Mouse (Mus musculus) kidney, embryonic 16.5 days (tissue): Measurements from ENCODE around the gene Slit3. TPM values are rescaled to one million over a fixed set of nuclear protein-coding genes. Genes with fewer than 3 reads are reported as not detected.

Experiments used
- ATAC-seq: fragments of 200-750 bp; cut with Nextera tagmentation; 2 replicates; pipeline ENCODE4 v1.8.0; 2017; ENCODE audit warnings: moderate TSS enrichment; ENCODE audit not compliant: low FRiP score, low TSS enrichment
- H3K27ac ChIP-seq: fragments of 300-500 bp; sonication (generic); 2 replicates; pipeline ENCODE4 v1.5.1; 2014; ENCODE audit warnings: low read length
- H3K27me3 ChIP-seq: fragments of 300-500 bp; sonication (generic); 2 replicates; pipeline ENCODE4 v1.6.1; 2014; ENCODE audit warnings: low read length, control low read depth, mixed read lengths; ENCODE audit not compliant: insufficient read depth
- H3K36me3 ChIP-seq: fragments of 300-500 bp; sonication (generic); 2 replicates; pipeline ENCODE4 v1.6.1; 2014; ENCODE audit warnings: low read length, control low read depth, mixed read lengths; ENCODE audit not compliant: insufficient read depth
- H3K4me1 ChIP-seq: fragments of 300-500 bp; sonication (generic); 2 replicates; pipeline ENCODE4 v1.6.1; 2014; ENCODE audit warnings: low read length, control low read depth, mixed read lengths; ENCODE audit not compliant: insufficient read depth
- H3K4me2 ChIP-seq: fragments of 300-500 bp; sonication (generic); replicated peaks from 2 replicates; pipeline ENCODE4 v1.6.1; 2014; ENCODE audit warnings: low read depth, low read length
- H3K4me3 ChIP-seq: fragments of 300-500 bp; sonication (generic); 2 replicates; pipeline ENCODE4 v1.5.1; 2014; ENCODE audit warnings: mild to moderate bottlenecking, low read length
- H3K9ac ChIP-seq: fragments of 300-500 bp; sonication (generic); replicated peaks from 2 replicates; pipeline ENCODE4 v1.6.1; 2014; ENCODE audit warnings: low read length
- H3K9me3 ChIP-seq: fragments of 300-500 bp; sonication (generic); 2 replicates; pipeline ENCODE4 v1.6.1; 2016; ENCODE audit warnings: low read length, control low read depth
- WGBS: fragments of 180-500 bp; shearing (Covaris S2); extraction: QIAGEN DNeasy Blood & Tissue Kit; methylation state at CpG from one replicate; pipeline ENCODE4 v1.1.7; 2014; 5-methylcytosine and 5-hydroxymethylcytosine counted together
- polyA plus RNA-seq: library from polyadenylated mRNA; unstranded; fragments of >200 nt; fragmentation: Nextera tagmentation; extraction: Ambion mirVana; gene quantifications from 2 replicates; pipeline ENCODE4 v1.2.1, GENCODE M21; 2015

The Slit3 gene
- polyA plus RNA-seq, 1 experiment from 2014 or later, result 8.3 TPM

DNA sequence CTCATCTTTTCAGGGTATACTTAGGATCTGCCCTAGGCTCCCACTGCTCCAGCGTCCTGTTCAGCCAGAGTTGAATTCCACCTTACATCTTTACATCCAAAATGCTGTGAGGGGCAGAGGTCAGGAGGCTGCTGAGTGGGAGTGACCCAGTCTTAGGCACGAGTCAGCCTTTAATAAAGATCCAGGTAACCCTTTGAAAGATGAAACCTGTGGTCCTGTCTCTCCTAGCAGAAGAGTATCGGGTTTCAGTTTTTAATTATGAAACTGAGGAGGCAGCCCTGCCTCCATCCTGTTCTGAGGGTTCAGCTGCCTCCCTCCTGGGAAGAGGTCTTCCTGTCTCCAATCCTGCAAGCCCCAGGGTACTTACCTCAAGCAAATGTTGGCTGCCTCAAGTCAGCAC, 264.4 kb downstream of the Slit3 start:
- H3K36me3 ChIP-seq, result no peaks in the 10 kb centered on the region
- no peak overlapping the region for H3K9ac ChIP-seq
- H3K4me3 ChIP-seq, result no peak overlapping the region
- H3K27me3 ChIP-seq, result 0 out of 2 replicates have a peak, but pooled peaks cover 3% of the 10 kb centered on the region
- H3K9me3 ChIP-seq, result no peaks in the 10 kb centered on the region
- H3K27ac ChIP-seq, result no peak overlapping the region
- no peak overlapping the region for H3K4me2 ChIP-seq
- H3K4me1 ChIP-seq, result peaks cover 30% of the 10 kb centered on the region
- no peak for ATAC-seq
- WGBS, result 14% methylated on average over 3 of the region's 3 CpGs

DNA sequence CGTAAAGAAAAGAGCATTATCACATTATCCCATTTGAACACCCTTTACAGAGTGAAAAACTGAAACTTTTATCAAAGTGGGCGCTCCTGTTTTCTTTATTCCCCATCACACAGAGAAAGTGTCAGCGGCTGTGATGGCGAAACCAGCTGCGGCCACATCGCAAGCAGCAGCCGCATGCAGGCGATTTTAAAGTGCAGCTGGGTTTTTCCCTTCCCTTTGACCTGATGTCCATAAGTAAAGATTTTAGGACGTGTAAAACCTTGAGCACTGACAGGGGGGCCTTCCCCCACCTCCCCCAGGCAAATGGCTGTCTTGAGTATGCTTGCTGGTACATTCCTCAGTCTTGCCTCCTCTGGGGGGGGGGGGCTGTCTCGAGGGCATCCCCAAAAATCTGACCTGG, 266.8 kb downstream of the Slit3 start:
- Histone ChIP-seq H3K36me3 (no peaks in the 10 kb centered on the region), H3K4me1 (peaks cover 30% of the 10 kb centered on the region), H3K4me3 (no peak overlapping the region), H3K9ac (no peak overlapping the region), H3K9me3 (no peaks in the 10 kb centered on the region), H3K27me3 (0 out of 2 replicates have a peak, but pooled peaks cover 3% of the 10 kb centered on the region), H3K27ac (no peak overlapping the region), H3K4me2 (no peak overlapping the region)
- ATAC-seq, result no peak
- WGBS, result 38% methylated on average over 10 of the region's 10 CpGs

DNA sequence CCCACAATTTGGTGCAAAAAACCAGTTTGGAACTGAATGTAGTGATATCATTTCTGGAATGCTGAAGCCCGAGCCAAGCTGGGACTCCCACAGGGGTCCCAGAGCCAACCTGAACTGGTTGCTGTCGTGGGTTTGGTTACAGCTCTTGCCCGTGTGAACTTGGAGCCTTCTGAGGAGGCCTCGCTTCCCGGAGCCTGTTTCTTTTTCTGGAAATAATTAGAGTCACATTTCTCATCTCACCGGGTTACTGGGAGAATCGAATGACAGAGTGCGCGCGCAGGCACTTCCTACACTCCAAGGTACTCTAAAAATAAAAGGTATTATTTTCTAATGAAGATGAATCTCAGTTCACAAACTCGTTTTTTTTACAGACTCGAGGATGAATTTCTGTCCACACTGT, 267.4 kb downstream of the Slit3 start:
- H3K36me3 ChIP-seq, result no peaks in the 10 kb centered on the region
- no peak overlapping the region for H3K4me2 ChIP-seq
- WGBS, result 24% methylated on average over 12 of the region's 12 CpGs
- no peak overlapping the region for H3K27ac ChIP-seq
- H3K27me3 ChIP-seq, result 0 out of 2 replicates have a peak, but pooled peaks cover 3% of the 10 kb centered on the region
- H3K9ac ChIP-seq, result no peak overlapping the region
- no peak for ATAC-seq
- no peak overlapping the region for H3K4me3 ChIP-seq
- peaks cover 34% of the 10 kb centered on the region for H3K4me1 ChIP-seq
- H3K9me3 ChIP-seq, result no peaks in the 10 kb centered on the region

GRCm38 (mm10) chr11:35389341-35389740, 268.3 kb downstream of the Slit3 start:
- Histone ChIP-seq H3K36me3 (no peaks in the 10 kb centered on the region), H3K9ac (no peak overlapping the region), H3K9me3 (no peaks in the 10 kb centered on the region), H3K27ac (no peak overlapping the region), H3K4me1 (peaks cover 32% of the 10 kb centered on the region), H3K4me2 (no peak overlapping the region), H3K4me3 (no peak overlapping the region), H3K27me3 (0 out of 2 replicates have a peak, but pooled peaks cover 3% of the 10 kb centered on the region)
- WGBS, result 77% methylated on average over 7 of the region's 7 CpGs
- no peak for ATAC-seq

DNA sequence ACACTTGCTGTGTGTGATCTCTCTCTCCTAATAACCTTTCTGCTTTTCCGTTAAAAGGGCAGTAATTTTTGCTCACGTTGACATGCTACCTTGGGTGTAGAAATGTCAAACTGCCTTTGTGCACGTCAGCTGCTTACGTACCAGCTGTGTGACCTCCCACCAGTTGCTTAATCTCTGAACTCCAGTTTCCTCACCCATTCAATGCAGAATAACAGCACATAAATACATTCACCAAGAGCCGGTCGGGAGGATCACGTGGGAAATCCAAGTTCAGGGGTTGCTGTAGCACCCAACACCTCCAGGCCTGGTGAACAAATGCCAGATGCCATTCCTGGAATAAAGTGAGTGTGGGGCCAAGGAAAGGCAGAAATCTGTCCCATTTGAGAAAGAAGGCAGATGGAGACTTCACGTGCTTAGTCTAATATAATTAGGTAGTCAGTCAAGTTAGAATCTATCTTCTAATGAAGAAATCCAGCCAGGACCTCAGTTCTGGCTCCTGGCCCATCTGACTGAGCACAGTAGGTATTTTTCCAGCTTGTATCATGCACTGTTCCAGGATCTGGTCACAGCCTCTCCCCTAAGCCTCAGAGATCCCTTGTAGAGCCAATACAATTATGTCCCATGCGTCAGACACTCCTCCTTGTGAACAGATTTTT, 268.9 kb downstream of the Slit3 start:
- ATAC-seq, result no peak
- no peaks in the 10 kb centered on the region for H3K36me3 ChIP-seq
- 0 out of 2 replicates have a peak, but pooled peaks cover 3% of the 10 kb centered on the region for H3K27me3 ChIP-seq
- no peak overlapping the region for H3K4me3 ChIP-seq
- H3K9ac ChIP-seq, result no peak overlapping the region
- H3K9me3 ChIP-seq, result no peaks in the 10 kb centered on the region
- peaks cover 32% of the 10 kb centered on the region for H3K4me1 ChIP-seq
- 65% methylated on average over 9 of the region's 9 CpGs for WGBS
- no peak overlapping the region for H3K4me2 ChIP-seq
- H3K27ac ChIP-seq, result no peak overlapping the region

DNA sequence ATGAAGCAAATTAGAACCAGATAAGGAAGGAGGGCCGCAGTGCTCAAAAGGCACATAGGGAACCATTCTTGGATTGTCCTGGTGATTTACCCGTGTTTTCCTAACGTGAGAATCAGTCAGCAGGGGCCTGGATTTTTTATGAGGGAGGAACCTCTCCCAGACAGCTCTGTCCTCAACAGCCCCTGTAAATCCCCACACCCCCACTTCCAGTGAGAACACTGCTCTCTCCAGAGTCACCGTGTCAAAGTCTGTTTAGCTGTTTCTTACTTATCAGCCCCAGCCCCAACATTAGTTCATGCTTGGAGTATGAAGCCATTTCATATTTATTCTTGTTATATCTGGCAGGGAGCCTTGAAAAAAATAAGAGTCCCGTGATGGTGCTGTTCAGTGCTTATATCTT, 272.8 kb downstream of the Slit3 start:
- Histone ChIP-seq H3K9ac (no peak overlapping the region), H3K4me1 (peaks cover 16% of the 10 kb centered on the region), H3K36me3 (no peaks in the 10 kb centered on the region), H3K9me3 (no peaks in the 10 kb centered on the region), H3K4me3 (no peak overlapping the region), H3K27me3 (0 out of 2 replicates have a peak, but pooled peaks cover 3% of the 10 kb centered on the region), H3K4me2 (no peak overlapping the region), H3K27ac (no peak overlapping the region)
- WGBS, result 26% methylated on average over 5 of the region's 5 CpGs
- ATAC-seq, result 0 out of 2 replicates have a peak, but pooled peaks have one; percentile 33

- Histone ChIP-seq H3K36me3 (no peaks in the 10 kb centered on the region), H3K27ac (no peak overlapping the region), H3K4me1 (peaks cover 16% of the 10 kb centered on the region), H3K4me3 (no peak overlapping the region), H3K4me2 (no peak overlapping the region), H3K9ac (no peak overlapping the region; the same call in 1 of the 2 replicates), H3K9me3 (no peaks in the 10 kb centered on the region), H3K27me3 (no peaks in the 10 kb centered on the region)
- 0 out of 2 replicates have a peak, but pooled peaks have one; percentile 20 for ATAC-seq
- 43% methylated on average over 8 of the region's 8 CpGs for WGBS
Observed at GRCm38 (mm10) chr11:35395376-35395775, 274.4 kb downstream of the Slit3 start.

GRCm38 (mm10) chr11:35398353-35398752, 277.3 kb downstream of the Slit3 start:
- ATAC-seq, result no peak
- 78% methylated on average over 5 of the region's 5 CpGs for WGBS

GRCm38 (mm10) chr11:35403516-35403915, 282.5 kb downstream of the Slit3 start:
- WGBS, result 90% methylated on average over 9 of the region's 9 CpGs
- ATAC-seq, result no peak
- no peak overlapping the region for H3K27ac ChIP-seq
- H3K4me3 ChIP-seq, result no peak overlapping the region
- peaks cover 14% of the 10 kb centered on the region for H3K4me1 ChIP-seq
- H3K4me2 ChIP-seq, result no peak overlapping the region
- no peaks in the 10 kb centered on the region for H3K9me3 ChIP-seq
- no peak overlapping the region for H3K9ac ChIP-seq
- no peaks in the 10 kb centered on the region for H3K36me3 ChIP-seq
- H3K27me3 ChIP-seq, result peaks cover 9% of the 10 kb centered on the region; the same call in 1 of the 2 replicates

More at GRCm38 (mm10) chr11:35398353-35398752, 277.3 kb downstream of the Slit3 start:
- Histone ChIP-seq H3K4me2 (no peak overlapping the region), H3K27ac (no peak overlapping the region), H3K4me3 (no peak overlapping the region), H3K9me3 (no peaks in the 10 kb centered on the region), H3K27me3 (no peaks in the 10 kb centered on the region), H3K4me1 (peaks cover 14% of the 10 kb centered on the region), H3K9ac (no peak overlapping the region), H3K36me3 (no peaks in the 10 kb centered on the region)

- ATAC-seq, result no peak
- WGBS, result 32% methylated on average over 3 of the region's 3 CpGs
- H3K4me1 ChIP-seq, result peaks cover 18% of the 10 kb centered on the region
- peaks cover 9% of the 10 kb centered on the region for H3K27me3 ChIP-seq
- H3K9ac ChIP-seq, result no peak overlapping the region; the same call in 1 of the 2 replicates
- no peak overlapping the region for H3K4me2 ChIP-seq
- H3K4me3 ChIP-seq, result no peak overlapping the region
- H3K9me3 ChIP-seq, result no peaks in the 10 kb centered on the region
- no peak overlapping the region for H3K27ac ChIP-seq
- H3K36me3 ChIP-seq, result no peaks in the 10 kb centered on the region
Observed at GRCm38 (mm10) chr11:35406045-35406444, 285.0 kb downstream of the Slit3 start.
